Mouse (Mus musculus) liver, embryonic 12.5 days (tissue): ENCODE data around the gene Gm21409. TPM values are rescaled to one million over a fixed set of nuclear protein-coding genes. Genes with fewer than 3 reads are reported as not detected.
"Not testable (repeated sequence)": the region's sequence is repeated elsewhere in the genome, so short reads cannot be mapped to it uniquely, and the experiment has no call there.

ENCODE experiments used
- ATAC-seq: fragments of 200-750 bp; cut with Nextera tagmentation; 2 replicates; pipeline ENCODE4 v1.8.0; 2017; ENCODE audit warnings: moderate number of reproducible peaks, mild to moderate bottlenecking, moderate library complexity
- H3K27ac ChIP-seq: fragments of 300-500 bp; sonication (generic); 2 replicates; pipeline ENCODE4 v1.5.1; 2016; ENCODE audit warnings: mild to moderate bottlenecking
- H3K27me3 ChIP-seq: fragments of 300-500 bp; sonication (generic); replicated peaks from 2 replicates; pipeline ENCODE4 v1.6.1; 2016; ENCODE audit warnings: mild to moderate bottlenecking, moderate library complexity
- H3K36me3 ChIP-seq: fragments of 300-500 bp; sonication (generic); 2 replicates; pipeline ENCODE4 v1.6.1; 2016; ENCODE audit warnings: mild to moderate bottlenecking, moderate library complexity
- H3K4me1 ChIP-seq: fragments of 300-500 bp; sonication (generic); 2 replicates; pipeline ENCODE4 v1.6.1; 2016
- H3K4me2 ChIP-seq: fragments of 300-500 bp; sonication (generic); 2 replicates; pipeline ENCODE4 v1.6.1; 2016; ENCODE audit warnings: mild to moderate bottlenecking, moderate library complexity
- H3K4me3 ChIP-seq: fragments of 300-500 bp; sonication (generic); 2 replicates; pipeline ENCODE4 v1.5.1; 2016; ENCODE audit warnings: mild to moderate bottlenecking, moderate library complexity
- H3K9ac ChIP-seq: fragments of 300-500 bp; sonication (generic); 2 replicates; pipeline ENCODE4 v1.6.1; 2016; ENCODE audit warnings: mild to moderate bottlenecking, moderate library complexity
- H3K9me3 ChIP-seq: fragments of 300-500 bp; sonication (generic); replicated peaks from 2 replicates; pipeline ENCODE4 v1.6.1; 2016; ENCODE audit warnings: mild to moderate bottlenecking, moderate library complexity
- WGBS: fragments of 180-500 bp; shearing (Covaris S2); methylation state at CpG from one replicate; pipeline ENCODE4 v1.1.7; 2016; ENCODE audit not compliant: insufficient replicate concordance; 5-methylcytosine and 5-hydroxymethylcytosine counted together
- polyA plus RNA-seq: library from polyadenylated mRNA; unstranded; fragments of >200 nt; fragmentation: Nextera tagmentation; extraction: Ambion mirVana; gene quantifications from 2 replicates; pipeline ENCODE4 v1.2.1, GENCODE M21; 2016

Gene Gm21409
- polyA plus RNA-seq: not detected in 2 replicates

- not testable (repeated sequence) for H3K27me3 ChIP-seq, H3K27ac ChIP-seq, H3K9ac ChIP-seq, H3K4me2 ChIP-seq, H3K4me3 ChIP-seq, H3K4me1 ChIP-seq, H3K36me3 ChIP-seq, ATAC-seq, H3K9me3 ChIP-seq
- no CpG with 5 or more reads among the region's 6 CpGs for WGBS
These were observed at the start of gene Gm21409 for GRCm38 (mm10) chrY:84746385-84746784. TSS of gene Gm21409 (plus strand) at chrY:84746685.

Other genes with a start within 250 kb of the Gm21409 start
- gene Gm21394, start 181.8 kb upstream of the Gm21409 start, polyA plus RNA-seq: not detected in 2 replicates